Mouse (Mus musculus): Measurements from ENCODE around the gene Mthfsd.
A peak's percentile ranks its signal among the peaks of the same experiment; 100 is the strongest.

Gene Mthfsd

DNA sequence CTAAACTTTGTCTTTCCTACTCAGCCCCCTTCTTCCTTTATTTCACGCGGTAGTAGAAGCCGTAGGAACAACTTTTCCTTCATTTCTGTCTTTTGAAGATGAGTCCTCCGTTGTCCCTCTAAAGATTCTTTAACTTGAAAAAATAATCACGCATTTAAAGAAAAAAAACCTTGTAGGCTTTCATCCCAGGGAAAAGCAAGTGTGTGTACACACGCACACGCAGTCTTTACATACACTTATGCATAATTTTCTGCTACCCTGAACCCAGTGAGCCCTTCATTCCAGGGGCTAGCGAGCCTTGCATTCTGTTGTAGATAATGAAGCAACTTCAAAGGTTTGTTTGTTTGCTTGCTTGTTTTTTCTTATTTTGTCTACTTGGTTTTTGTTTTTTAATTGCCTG is 19.9 kb downstream of the Mthfsd start:
- no peak for DNase-seq

DNA sequence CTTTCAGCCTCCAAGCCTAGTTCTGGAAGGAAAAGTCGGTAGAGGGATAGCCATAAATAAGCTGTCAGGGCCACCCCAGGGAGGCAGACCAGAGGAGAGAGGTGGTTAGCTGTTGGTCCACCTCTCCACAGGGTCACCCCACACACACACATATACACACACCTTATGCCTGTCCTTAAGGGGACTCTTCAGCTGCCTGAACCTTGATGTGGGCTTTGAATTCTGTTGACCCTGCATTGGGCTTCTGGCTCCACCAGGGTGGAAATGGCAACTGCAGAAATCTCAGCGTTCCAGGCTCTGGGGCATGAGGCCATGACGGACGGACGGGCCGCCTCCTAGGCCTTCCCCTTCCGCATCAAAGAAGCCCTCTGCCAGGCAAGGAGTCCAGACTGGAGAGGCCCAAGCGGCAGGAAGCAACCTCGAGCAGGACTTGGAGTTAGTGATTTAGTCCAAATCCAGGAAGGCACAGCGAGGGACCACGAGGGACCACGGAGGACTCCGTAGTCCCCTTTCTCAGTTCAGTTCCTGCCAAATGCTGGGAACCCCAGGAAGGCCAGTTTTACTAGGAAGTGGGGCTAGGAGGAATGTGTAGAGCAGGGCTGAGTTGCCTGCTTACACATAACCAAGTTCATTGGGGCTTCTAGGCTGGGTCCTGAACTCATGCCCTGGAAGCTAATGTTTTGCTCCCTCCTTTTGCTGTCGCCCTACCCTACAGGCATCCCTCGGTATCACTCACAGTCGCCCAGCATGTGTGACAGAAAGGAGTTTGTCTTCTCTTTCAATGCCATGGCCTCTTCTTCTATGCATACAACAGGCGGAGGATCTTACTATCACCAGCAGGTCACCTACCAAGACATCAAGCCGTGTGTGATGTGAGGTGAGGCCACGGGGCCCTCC is 21.9 kb downstream of the Mthfsd start:
- DNase-seq = no peak

DNA sequence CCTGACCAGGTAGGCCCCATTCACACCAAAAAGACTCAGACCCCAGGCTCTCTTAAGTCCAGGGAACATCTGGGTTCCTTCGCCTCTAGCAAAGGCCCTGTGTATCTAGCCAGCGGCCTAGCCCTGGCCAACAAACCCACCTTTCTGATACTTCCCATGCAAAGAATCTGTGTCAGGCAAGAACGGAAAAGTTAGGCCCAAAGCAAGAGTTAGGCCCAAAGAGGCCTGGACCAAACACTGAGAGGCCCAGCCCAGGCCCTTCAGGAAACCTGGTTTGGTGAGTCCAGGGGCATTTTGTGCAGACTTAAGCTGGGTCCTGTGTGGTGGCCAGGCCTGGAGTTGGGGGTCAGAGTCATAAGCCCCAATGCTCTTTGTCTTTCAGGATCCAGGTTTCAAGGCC is 22.6 kb downstream of the Mthfsd start:
- no peak for DNase-seq

DNA sequence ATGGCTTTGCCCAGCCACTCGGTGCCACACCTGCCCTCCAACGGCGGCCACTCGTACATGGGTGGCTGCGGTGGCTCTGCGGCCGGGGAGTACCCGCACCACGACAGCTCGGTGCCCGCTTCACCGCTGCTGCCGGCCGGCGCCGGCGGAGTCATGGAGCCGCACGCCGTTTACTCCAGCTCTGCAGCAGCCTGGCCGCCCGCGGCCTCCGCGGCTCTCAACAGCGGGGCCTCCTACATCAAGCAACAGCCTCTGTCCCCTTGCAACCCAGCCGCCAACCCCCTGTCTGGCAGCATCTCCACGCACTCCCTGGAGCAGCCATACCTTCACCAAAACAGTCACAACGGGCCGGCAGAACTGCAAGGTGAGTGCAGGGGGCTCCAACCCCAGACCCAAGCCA is 23.2 kb downstream of the Mthfsd start:
- no peak for DNase-seq

DNA sequence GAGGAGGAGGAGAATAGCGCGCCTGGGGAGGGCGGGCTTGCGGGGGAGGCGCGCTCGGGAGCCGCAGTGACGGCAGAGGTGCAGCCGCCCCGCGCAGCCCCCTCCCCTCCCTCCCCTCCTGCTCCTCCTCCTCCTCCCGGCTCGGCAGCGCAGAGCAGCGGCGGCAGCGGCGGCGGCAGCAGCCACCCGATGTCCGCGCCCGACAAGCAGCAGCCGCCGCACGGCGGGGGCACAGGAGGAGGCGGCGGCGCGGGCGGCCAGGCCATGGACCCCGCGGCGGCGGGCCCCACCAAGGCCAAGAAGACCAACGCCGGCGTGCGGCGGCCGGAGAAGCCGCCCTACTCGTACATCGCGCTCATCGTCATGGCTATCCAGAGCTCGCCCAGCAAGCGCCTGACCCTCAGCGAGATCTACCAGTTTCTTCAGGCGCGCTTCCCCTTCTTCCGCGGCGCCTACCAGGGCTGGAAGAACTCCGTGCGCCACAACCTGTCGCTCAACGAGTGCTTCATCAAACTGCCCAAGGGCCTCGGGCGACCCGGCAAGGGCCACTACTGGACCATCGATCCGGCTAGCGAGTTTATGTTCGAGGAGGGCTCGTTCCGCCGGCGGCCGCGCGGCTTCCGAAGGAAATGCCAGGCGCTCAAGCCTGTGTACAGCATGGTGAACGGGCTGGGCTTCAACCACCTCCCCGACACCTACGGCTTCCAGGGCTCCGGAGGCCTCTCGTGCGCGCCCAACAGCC is 23.8 kb downstream of the Mthfsd start, which contains the start of gene Foxf1:
TSS of gene Foxf1 (plus strand) at position 177 of the 742 bp plus-strand sequence.
- DNase-seq = peak; percentile 38

DNA sequence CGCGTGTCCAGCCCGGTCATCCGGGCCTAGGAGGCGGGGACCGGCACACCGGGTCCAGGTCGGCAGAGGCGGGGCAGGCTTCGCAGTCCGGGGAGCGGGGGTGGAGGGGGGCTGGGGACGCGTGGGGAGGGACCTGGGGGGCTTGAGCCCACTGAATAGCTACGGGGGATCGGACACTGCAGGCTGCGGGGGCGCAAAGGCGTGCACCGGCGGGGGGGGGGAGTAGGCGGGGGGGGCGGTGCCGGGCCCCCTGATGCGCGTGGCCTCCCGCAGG is 24.3 kb downstream of the Mthfsd start:
- DNase-seq = no peak

DNA sequence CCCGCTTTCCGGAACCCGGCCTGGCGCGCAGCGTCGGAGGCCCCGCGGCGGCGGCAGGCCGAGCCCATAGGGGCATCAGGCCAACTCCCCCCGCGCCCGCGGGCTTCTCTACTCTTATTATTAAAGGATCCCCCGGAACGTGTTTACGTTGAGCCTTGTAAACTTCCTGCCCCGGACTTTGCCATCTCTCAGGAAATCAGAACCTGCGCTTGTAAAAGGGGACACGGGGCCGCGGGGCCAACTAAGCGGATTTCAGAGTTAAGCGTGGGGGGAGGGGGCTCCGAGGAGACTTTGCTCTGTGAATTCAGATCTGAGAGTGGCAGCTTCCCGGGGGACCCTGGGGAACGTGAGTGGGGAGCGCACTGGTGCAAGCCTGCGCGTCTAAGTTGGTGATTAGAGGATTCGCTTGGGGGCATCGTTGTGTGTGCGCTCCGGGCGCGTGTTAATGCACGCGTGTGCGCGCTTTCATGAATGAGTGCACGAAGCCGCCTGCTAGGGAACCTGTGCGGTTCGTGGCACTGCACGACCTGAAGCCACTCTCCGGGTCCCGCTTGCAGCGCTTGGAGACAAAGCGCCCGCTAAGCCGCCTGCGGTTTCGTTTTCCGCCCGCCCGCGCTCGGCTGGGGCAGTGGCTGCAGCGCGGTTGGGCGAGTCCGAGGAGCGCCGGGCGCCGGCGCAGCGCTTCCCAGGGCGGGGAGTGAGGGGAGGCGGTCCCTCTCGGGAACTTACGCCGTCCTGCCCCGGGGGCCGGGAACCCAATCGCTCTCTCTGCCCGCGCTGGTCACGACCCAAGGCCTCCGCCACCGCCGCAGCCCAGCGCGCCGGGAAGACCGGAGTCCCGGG is 24.9 kb downstream of the Mthfsd start:
- DNase-seq = peak; percentile 80

DNA sequence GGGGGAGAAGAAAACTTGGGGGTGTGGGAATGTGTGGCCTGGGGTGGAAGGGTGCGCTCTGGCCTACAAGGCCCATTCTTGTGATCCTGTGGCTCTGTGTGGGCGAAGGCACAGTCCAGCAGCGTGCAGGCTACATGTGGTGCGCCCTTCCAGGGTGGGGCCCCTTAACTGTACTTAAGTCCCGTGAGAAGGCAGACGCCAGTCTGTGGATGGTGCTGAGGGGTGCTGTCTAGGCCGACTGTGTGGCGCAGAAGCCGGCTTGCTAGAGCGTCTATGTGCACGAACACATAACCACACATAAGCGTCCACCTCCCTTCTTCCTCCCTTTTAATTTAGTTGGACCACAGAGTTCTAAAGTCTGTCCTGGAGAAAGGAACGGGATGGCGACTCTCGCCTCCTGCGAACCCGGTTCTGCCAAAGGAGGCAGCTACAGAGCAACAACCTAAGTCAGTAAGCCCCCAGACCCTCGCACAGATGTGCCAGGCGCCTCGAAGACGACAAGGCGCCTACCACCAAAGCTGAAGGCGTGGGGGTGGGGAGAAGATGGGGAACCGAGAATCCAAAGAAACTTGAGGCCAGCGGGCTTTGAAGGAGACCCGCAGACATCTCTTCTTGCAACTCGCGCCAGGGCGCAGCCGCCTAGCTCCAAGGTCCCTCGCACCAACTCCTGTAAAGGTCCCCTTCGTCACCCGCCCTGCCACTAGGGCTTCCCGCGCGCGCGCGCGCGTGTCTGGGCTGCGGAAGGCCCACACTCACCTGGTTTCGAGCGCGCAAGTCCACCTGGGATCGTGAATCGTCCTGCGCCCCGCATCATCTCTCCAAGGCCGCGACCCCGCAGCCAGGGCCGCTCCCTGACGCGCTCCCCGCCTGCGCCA is 25.7 kb downstream of the Mthfsd start:
- no peak for DNase-seq

DNA sequence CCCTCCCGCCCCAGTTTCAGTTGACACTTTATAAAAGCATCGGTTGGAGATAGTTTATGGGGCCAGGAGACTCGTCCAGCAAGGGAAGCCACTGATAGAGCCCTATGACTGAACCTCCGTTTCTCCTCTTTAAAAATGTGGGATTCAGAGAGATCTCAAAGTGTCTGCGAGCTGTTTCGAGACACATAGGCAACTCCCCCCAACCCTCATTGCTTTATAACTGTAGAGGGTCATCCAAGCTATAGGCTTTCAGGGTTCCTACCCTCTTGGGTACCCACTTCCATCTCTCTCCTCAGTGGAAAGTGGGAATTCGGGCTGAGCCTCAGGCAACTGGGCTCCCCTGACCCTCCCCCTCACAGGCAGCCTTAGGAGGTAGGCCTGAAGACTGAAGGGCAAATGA is 26.8 kb downstream of the Mthfsd start:
- no peak for DNase-seq

DNA sequence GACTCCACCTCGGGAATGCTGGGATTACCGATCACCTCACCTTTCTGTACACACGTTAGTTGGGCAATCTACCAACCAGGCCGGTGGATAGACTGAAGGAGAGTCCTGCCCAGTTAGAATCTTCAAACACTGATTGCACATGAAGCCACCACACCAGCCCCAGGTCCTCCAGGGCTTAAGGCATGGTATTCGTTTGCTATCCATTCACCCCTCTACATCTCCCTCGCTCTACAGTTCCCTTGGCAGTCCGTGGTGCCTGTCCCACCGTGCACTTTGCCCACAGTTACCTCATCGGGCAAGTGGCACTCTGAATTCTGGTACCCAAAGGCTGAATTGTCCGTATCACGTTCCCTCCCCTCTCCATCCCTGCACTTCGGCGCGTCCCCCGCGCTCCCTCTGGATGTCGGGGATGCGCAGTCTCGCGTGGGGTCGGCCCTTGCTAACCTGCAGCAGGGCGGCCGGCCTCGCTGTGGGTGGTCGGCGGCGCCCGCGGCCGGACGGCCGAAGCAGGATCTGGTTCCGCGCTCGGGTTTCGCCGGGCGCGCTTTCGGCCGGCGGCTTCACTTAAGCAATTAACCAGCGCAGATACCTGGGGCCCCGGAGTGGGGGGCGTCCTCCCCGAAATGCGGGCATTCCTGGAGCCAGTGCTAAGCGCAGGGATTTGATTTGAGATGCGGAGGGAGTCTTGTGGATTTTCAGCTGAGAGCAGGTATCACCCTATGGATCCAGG is 27.7 kb downstream of the Mthfsd start:
- no peak for DNase-seq

DNA sequence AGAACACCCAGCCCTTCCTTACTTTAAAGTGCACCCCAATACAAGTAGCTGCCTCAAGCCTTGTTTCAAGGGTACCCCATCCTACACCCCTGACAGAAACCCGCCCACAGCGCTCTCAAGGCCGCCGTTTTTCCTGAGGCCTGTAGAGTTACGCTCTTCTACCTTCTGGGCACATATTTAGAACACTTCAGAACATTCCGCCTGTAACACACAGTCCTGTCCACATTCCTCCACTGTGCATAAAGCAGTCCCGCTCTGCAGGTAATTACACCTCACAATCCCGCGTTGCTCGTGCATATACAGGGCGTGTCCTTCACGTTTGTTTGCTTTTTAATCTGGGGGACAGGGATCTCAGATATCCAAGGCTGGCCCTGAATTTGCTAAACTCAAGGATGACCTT is 28.2 kb downstream of the Mthfsd start:
- no peak for DNase-seq

DNA sequence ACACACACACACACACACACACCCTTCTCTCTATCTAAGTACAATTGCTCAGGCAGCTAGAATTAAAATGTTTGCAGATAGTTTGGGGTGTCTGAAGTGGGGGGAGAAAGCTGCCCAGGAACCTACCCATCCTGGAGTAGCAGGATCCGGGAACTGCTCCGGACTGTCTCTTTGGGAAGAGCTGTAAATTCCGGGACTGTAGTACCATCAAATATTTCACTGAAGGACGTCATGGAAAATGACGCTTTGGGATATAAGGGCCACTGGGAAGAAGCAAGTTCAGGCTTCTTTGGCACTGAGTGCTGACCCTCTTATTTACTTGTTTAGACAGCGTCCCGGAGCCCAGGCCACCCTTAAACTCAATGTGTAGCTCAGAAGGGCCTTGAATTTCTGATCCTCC is 29.0 kb downstream of the Mthfsd start:
- no peak for DNase-seq

DNA sequence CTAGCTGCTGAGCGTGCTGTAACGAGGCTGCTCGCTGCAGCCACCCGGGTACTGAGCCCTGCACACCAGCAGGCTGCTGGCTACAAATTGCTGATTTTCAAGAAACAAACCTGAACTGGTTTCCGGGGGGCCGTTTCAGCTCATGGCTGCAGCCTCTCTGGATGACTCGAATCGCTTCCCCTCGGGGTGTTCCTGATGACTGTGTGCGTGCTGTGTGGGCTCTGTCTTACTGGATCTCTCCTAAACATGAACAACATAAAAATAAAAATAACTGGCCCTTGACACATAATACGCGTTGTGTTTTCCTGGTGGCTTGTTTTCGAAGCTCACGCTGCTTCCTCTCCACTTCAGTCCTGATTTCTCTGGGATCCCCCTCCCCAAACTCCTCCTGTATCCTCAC is 29.5 kb downstream of the Mthfsd start:
- no peak for DNase-seq

DNA sequence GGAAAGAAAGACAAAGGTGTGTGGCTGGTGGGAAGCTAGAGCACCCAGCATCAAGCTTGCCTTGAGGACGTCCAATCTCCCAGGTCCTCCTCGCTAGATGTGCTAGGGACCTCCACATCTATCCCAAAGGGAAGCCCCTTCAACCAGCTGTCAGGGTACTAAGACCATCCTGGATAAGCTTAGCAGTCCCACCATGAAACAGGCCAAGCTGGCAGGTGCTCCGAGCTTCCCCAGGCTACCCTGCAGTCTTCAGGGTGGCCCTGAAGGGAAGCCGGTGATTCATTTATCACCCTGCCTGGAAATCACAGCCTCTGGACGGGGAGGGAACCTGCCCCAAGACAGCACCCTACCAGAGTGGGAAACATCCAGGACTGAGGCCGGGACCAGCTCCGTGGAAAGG is 31.6 kb downstream of the Mthfsd start:
- DNase-seq = no peak

DNA sequence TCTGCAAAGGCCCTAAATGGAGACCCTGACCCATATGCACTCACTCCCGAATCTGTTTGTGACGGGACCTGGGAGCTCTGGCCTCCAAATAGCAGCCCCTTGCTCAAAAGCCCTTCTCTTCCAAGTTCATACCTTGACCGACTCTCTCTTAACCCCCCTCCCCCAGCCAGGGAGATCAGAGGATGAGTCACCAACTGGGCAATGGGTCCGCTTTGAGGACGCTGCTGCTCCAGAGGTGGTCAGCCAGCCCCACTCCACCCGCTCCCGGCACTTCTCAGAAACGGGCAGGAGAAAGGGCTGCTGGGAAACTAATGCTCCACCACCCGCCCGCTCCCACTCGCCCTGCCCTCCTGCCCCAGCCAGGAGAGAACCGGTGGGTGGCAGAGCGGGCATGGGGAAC is 32.3 kb downstream of the Mthfsd start:
- DNase-seq = no peak

DNA sequence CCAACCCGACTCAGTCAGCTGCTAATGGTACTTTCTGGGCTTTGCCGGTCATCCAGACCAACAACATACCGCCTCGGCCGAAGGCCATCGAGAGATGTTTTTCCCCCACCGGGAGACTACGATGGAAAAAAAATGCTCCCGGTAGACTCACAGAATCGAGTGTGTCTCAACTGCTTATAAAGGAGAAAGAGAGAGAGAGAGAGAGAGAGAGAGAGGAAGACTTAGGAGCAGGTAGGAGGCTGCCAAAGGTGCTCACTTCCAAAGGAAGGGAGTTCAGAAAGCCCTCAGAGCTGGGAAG is 33.4 kb downstream of the Mthfsd start:
- no peak for DNase-seq

DNA sequence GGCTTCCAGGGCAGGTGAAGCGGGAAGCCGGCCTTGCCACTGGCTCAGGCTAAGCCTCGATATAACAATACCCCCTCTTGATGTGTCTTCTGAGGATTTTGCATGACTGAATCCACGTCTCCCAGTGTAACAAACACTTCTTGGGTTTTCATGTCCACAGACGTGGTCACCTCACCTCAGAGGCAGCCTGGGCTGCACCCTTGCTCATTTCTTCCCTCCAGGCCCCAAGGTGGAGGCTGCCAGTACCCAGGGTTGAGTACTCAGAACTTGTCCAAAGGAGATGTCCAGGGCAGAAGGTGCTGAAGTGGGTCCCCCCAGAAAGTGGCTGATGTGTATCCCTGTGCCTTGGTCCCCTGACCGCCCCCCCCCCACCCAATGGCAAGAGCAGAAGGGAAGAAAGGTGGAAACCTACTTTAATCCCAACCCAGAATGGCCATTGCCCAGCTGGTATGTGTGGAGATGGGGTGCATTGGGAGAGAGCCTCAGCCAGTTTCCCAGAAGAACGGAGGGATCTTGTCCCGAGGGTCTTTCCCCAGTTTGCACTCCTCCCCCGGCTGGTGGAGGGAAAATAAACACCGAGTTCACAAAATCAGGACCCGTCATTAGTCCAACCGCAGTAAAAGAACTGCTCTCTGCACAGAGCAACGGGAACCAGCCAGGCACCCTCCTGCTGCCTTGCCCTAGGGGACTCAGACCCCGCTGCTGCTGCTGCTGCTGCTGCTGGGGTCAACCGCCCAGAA is 33.9 kb downstream of the Mthfsd start:
- DNase-seq = no peak

DNA sequence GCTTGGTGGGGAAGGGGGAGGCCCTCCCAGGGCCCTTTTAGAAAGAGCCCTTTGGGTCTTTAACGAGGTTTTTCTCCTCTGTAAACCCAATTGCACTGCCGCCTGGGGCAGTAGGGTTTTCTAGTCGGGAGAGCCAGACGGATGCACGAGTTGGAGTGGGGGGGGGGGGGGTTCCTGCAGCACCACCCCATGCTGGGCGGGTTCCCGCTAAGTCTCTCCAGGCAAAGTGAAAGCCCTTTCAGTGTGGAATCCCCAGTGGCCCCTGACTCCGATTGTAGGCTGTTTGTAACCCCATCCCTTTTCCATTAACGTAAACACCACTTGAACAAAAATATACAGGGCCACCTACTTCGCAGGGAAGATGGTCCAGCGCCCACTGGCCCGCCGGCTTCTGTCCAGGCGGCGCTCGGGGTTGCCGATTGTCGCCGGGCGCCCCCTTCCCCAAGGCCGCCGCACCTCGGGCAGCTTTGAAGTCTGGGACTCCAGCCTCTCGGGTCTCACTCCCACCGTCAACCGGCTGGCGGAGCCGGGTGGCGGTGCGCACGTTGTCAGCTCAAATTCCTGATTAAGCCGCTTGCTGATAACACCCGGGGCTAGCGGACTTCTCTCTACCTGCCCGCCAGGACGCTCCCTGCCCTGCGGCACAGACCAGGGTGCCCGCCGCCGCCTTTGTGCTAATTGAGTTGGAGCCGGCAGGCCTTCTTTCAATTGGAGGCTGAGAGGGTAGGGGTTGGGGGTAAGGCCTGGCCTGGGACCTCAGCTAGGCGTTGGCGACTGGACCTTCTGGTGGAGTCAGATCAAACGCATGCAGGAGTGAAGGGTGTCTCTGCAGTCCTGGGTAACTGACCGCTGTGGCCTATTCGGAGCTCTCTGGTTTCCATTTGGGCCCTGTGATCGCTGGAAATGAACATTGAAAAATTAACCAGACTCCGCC is 34.8 kb downstream of the Mthfsd start:
- no peak for DNase-seq

DNA sequence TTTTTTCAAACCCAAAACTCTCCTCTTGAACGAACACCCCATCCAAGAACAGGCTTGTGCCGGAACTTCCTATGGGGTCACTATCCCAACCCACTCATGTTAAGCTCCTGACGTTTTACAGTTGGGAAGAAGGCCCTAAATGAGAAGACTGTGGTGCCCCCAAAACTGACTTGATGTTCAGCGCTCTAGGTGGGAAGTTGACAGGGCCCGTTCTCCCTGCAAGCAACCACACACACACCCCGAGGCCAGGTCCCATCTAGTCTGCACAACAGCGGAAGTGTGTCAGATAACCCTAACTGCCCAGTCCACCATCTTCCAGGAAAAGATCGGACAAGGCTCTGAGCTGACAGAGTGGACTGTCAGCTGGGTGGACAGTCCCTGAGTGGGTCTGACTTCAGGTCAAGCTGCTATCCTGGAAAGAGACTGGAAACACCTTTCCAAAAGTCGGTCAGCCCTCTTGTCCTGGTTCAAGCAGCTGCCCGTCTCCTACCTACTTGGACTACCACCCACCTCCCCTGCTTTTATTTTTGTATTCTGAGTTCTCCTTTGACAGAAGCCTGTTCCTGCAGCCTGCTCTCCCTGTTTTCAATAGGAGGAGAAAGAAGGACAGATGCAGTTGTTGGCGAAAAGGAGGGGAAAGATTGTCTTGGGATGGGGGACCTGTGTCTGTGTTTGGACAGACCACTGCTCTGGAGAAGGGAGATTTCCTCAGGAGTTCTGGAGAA is 35.6 kb downstream of the Mthfsd start:
- DNase-seq = no peak

Measured in kidney, postnatal 14 days (tissue).